Mouse (Mus musculus): ENCODE data around the gene Fam166a. TPM values are rescaled to one million over a fixed set of nuclear protein-coding genes. Genes with fewer than 3 reads are reported as not detected.

Gene Fam166a
- polyA plus RNA-seq, 1 experiment from 2014 or later = 1.0 TPM

- WGBS (ENCODE audit: insufficient replicate concordance) = under 1% methylated on average over 39 of the region's 39 CpGs
- no peaks in the 10 kb centered on the region for H3K9me3 ChIP-seq (replicated peaks)
- no peaks in the 10 kb centered on the region for H3K36me3 ChIP-seq (replicated peaks)
- H3K9ac ChIP-seq = peak within 1 kb of the TSS; percentile 70
- peaks cover 58% of the 10 kb centered on the region for H3K4me1 ChIP-seq (replicated peaks)
- peak within 1 kb of the TSS; percentile 78 for H3K27ac ChIP-seq (replicated peaks)
- peak; percentile 98 for ATAC-seq (ENCODE audit: insufficient read depth)
- peak within 1 kb of the TSS; percentile 87 for H3K4me3 ChIP-seq (replicated peaks)
- 0 out of 2 replicates have a peak, but pooled peaks cover 3% of the 10 kb centered on the region for H3K27me3 ChIP-seq
- peak within 1 kb of the TSS; percentile 100 for H3K4me2 ChIP-seq
These were observed 43.8 kb downstream of the Fam166a start, which contains the start of gene Tprn for GRCm38 (mm10) chr2:25262291-25262767. Tprn (plus strand) TSS chr2:25262618.

GRCm38 (mm10) chr2:25262795-25263622 is 44.5 kb downstream of the Fam166a start:
- Histone ChIP-seq H3K9me3 (replicated peaks) (no peaks in the 10 kb centered on the region), H3K36me3 (replicated peaks) (0 out of 2 replicates have a peak, but pooled peaks cover 5% of the 10 kb centered on the region), H3K9ac (peak overlapping the region; percentile 70), H3K4me1 (replicated peaks) (peaks cover 65% of the 10 kb centered on the region), H3K27ac (replicated peaks) (peak overlapping the region; percentile 78), H3K4me3 (replicated peaks) (peak overlapping the region; percentile 87), H3K27me3 (0 out of 2 replicates have a peak, but pooled peaks cover 3% of the 10 kb centered on the region), H3K4me2 (peak overlapping the region; percentile 100)
- under 1% methylated on average over 82 of the region's 82 CpGs for WGBS (ENCODE audit: insufficient replicate concordance)
- peak; percentile 29 for ATAC-seq (ENCODE audit: insufficient read depth)

- H3K27me3 ChIP-seq = 0 out of 2 replicates have a peak, but pooled peaks cover 3% of the 10 kb centered on the region
These were observed 45.2 kb downstream of the Fam166a start for GRCm38 (mm10) chr2:25263623-25264285.

DNA sequence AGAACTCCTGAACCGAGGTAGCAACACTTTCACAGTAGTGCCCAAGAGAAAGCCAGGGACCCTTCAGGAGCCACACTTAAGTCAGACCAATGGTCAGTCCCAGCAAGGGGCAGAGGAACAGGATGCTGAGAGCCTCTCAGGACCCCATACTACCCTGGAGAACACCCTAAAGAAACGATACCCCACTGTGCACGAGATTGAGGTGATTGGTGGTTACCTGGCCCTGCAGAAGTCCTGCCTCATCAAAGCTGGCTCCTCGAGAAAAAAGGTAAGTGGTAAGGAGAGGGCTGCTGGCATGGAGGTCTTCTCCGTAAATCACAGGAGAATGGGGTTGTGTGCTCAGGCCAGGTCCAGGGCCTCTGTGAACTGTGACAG is 45.7 kb downstream of the Fam166a start:
- Histone ChIP-seq H3K36me3 (replicated peaks) (peaks cover 18% of the 10 kb centered on the region), H3K27ac (replicated peaks) (no peak overlapping the region), H3K9me3 (replicated peaks) (no peaks in the 10 kb centered on the region), H3K4me2 (peak overlapping the region; percentile 100), H3K9ac (no peak overlapping the region), H3K4me1 (replicated peaks) (peaks cover 70% of the 10 kb centered on the region), H3K4me3 (replicated peaks) (peak overlapping the region; percentile 87), H3K27me3 (0 out of 2 replicates have a peak, but pooled peaks cover 3% of the 10 kb centered on the region)
- ATAC-seq (ENCODE audit: insufficient read depth) = no peak
- WGBS (ENCODE audit: insufficient replicate concordance) = 62% methylated on average over 5 of the region's 5 CpGs

More at GRCm38 (mm10) chr2:25263623-25264285, 45.2 kb downstream of the Fam166a start:
- peaks cover 12% of the 10 kb centered on the region for H3K36me3 ChIP-seq (replicated peaks)
- no peaks in the 10 kb centered on the region for H3K9me3 ChIP-seq (replicated peaks)
- peak overlapping the region; percentile 87 for H3K4me3 ChIP-seq (replicated peaks)
- no peak overlapping the region for H3K27ac ChIP-seq (replicated peaks)
- ATAC-seq (ENCODE audit: insufficient read depth) = no peak
- H3K4me1 ChIP-seq (replicated peaks) = peaks cover 70% of the 10 kb centered on the region
- peak overlapping the region; percentile 70 for H3K9ac ChIP-seq
- peak overlapping the region; percentile 100 for H3K4me2 ChIP-seq
- 29% methylated on average over 12 of the region's 12 CpGs for WGBS (ENCODE audit: insufficient replicate concordance)

DNA sequence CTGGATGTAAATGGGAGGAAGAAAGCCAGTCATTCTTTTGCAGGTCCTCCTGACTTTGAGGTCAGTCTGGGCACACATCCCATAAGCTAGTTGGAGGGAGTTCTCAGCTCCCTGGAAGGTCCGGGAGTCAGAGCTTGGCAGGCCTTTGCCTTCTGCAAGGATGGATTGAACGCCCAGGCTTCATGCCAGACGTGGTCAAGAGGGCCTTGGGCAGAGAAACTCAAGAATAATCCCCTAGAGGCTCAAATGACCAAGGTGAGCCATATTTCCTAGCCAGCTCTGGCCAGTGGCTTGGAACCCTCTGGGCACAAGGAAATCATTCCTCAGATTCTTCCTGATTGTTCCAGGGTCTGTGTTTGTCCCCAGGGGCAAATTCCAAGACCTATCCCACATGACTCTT is 46.3 kb downstream of the Fam166a start:
- Histone ChIP-seq H3K9ac (no peak overlapping the region), H3K9me3 (replicated peaks) (no peaks in the 10 kb centered on the region), H3K4me2 (peak overlapping the region; percentile 100), H3K4me3 (replicated peaks) (no peak overlapping the region), H3K27me3 (0 out of 2 replicates have a peak, but pooled peaks cover 3% of the 10 kb centered on the region), H3K4me1 (replicated peaks) (peaks cover 71% of the 10 kb centered on the region), H3K36me3 (replicated peaks) (peaks cover 23% of the 10 kb centered on the region), H3K27ac (replicated peaks) (no peak overlapping the region)
- no peak for ATAC-seq (ENCODE audit: insufficient read depth)
- WGBS (ENCODE audit: insufficient replicate concordance) = 64% methylated on average over 3 of the region's 3 CpGs

GRCm38 (mm10) chr2:25265897-25266656 is 47.5 kb downstream of the Fam166a start:
- Histone ChIP-seq H3K27ac (replicated peaks) (peak overlapping the region; percentile 66), H3K9ac (peak overlapping the region; percentile 41), H3K4me1 (replicated peaks) (peaks cover 84% of the 10 kb centered on the region), H3K4me2 (peak overlapping the region; percentile 100), H3K36me3 (replicated peaks) (peaks cover 36% of the 10 kb centered on the region), H3K27me3 (0 out of 2 replicates have a peak, but pooled peaks cover 3% of the 10 kb centered on the region), H3K9me3 (replicated peaks) (no peaks in the 10 kb centered on the region), H3K4me3 (replicated peaks) (peak overlapping the region; percentile 9; the same call in 1 of the 2 replicates)
- WGBS (ENCODE audit: insufficient replicate concordance) = 46% methylated on average over 6 of the region's 6 CpGs
- no peak for ATAC-seq (ENCODE audit: insufficient read depth)

DNA sequence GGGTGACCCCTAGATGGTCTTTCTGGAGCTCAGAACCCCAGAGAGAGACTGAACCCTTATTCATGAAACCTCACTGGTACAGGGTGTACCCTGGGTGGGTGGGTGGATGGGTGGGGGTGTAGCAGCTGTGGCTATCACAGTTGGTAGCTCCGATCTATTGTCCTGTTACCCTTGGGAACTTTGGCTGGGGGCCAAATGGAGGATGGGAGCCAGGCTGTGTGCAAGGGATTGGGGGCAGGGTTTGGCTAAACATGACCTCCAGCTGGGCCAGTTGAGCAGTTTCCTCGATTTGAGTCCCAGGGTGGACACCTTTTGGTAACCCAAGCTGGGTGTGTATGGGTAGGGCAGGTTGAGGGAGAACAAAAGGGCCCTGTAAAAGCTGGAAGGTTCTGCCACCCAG is 48.2 kb downstream of the Fam166a start:
- Histone ChIP-seq H3K27ac (replicated peaks) (peak overlapping the region; percentile 66), H3K36me3 (replicated peaks) (peaks cover 39% of the 10 kb centered on the region), H3K4me3 (replicated peaks) (no peak overlapping the region), H3K27me3 (0 out of 2 replicates have a peak, but pooled peaks cover 3% of the 10 kb centered on the region), H3K4me2 (peak overlapping the region; percentile 100), H3K9me3 (replicated peaks) (no peaks in the 10 kb centered on the region), H3K9ac (no peak overlapping the region), H3K4me1 (replicated peaks) (peaks cover 85% of the 10 kb centered on the region)
- 36% methylated on average over 2 of the region's 2 CpGs for WGBS (ENCODE audit: insufficient replicate concordance)
- no peak for ATAC-seq (ENCODE audit: insufficient read depth)

DNA sequence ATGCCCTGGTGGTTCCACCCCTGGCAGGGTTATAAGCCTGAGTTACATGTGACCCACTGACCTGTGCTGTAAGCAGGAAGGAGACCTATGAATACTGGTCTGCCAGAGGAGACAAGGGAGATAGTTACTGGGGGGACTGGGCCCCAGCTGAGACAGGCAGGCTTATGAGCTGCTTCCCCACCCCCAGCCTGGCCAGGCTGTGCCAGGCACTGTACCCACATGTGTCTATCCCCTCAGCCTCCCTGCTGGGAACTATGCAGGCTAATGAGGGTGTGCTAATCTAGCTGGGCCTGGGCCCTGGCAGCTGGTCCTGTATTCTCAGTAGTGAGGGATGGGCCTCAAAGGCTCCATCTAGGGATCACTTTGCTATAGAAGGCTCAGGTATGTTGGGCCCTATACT is 48.7 kb downstream of the Fam166a start:
- Histone ChIP-seq H3K4me2 (0 out of 2 replicates have a peak overlapping the region, but pooled peaks have one; percentile 100), H3K9ac (no peak overlapping the region), H3K36me3 (replicated peaks) (peaks cover 39% of the 10 kb centered on the region), H3K27me3 (0 out of 2 replicates have a peak, but pooled peaks cover 3% of the 10 kb centered on the region), H3K27ac (replicated peaks) (peak overlapping the region; percentile 66), H3K4me1 (replicated peaks) (peaks cover 81% of the 10 kb centered on the region), H3K9me3 (replicated peaks) (no peaks in the 10 kb centered on the region), H3K4me3 (replicated peaks) (no peak overlapping the region)
- no peak for ATAC-seq (ENCODE audit: insufficient read depth)

DNA sequence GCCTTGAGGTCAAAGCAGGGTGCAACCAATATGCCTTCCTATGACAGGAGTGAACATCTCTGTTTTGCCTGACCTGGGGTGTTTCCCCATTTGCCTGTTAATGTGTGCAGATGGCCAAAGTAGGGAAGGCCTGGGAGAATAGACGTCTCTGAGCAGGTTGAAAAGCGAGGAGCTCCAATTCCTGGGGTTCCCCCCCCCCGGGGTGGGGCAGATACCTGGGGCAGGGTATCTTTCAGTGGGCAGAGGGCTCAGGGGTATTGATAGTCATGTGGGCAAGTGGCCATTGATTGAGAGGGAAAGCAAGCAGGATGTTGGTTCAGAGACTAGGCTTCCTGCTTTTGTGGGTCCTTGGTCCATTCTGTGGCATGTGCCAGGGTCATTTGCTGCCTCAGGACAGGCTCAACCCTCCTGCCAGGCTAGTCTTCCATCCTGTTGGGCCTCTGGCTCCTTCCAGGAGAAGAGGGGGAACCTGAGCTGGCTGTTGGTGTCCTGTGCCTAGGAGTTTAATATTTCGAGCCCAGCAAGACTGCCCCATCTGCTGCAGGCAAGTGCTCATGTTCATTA is 49.3 kb downstream of the Fam166a start:
- Histone ChIP-seq H3K9me3 (replicated peaks) (no peaks in the 10 kb centered on the region), H3K27ac (replicated peaks) (peak overlapping the region; percentile 66), H3K4me1 (replicated peaks) (peaks cover 79% of the 10 kb centered on the region), H3K9ac (no peak overlapping the region), H3K4me2 (no peak overlapping the region), H3K36me3 (replicated peaks) (peaks cover 39% of the 10 kb centered on the region), H3K4me3 (replicated peaks) (no peak overlapping the region), H3K27me3 (0 out of 2 replicates have a peak, but pooled peaks cover 3% of the 10 kb centered on the region)
- WGBS (ENCODE audit: insufficient replicate concordance) = 67% methylated on average over 4 of the region's 4 CpGs
- no peak for ATAC-seq (ENCODE audit: insufficient read depth)
